Mouse (Mus musculus) cerebellum, postnatal 14 days (tissue): ENCODE data around the gene Tcf25.
A peak's percentile ranks its signal among the peaks of the same experiment; 100 is the strongest.

Experiments used
- DNase-seq, 2 experiments: peaks; one replicate each; pipeline ENCODE4 v3.0.0; 2021; ENCODE audit warnings: mixed read lengths in 2 of 2

Tcf25 gene

DNA sequence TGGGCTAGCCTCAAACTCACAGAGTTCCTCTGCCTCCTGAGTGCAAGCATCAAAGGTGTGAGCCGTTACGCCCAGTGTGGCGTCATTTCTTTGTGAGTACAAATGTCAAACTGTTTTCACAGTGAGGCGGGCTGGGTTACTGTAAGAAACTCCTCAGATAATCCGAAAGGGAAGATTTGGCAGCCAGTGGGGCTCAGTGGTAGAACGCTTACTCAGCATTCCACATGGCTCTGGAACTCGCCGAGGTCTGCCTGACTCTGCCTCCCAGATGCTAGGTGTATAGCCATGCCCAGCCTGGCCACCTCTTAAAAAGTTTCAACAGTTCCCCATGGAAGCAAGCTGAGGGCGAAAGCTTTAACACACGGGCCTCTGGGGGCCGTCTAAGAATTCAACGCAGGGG, 21.4 kb upstream of the Tcf25 start:
- DNase-seq = no peak

- peak; percentile 35 to 69 for DNase-seq
Measured at GRCm38 (mm10) chr8:123352786-123353185, 20.8 kb upstream of the Tcf25 start.

DNA sequence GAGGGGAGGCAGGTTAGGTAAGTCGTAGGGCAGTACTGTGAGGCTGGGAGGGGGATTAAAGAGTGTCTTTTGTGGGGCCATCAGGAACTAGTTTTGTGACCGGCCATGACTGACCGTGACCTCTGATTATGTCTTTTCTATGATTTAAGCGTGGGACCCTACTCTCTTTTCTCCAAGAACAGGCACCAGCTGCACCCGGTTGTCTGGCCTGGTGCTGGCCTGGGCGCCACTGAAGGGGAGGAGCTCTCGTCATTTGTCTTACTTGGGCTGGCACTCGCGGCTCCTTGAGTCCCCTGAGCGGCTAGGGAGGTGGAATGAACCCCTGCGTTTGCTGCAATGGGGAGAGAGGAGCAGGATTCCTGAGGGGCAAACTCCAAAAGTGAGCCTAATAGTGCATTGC, 20.3 kb upstream of the Tcf25 start:
- DNase-seq = no peak

- DNase-seq = peak; percentile 91
Measured at GRCm38 (mm10) chr8:123361082-123361739, 12.3 kb upstream of the Tcf25 start.

GRCm38 (mm10) chr8:123374239-123374578, 656 bp downstream of the Tcf25 start:
- peak; percentile 97 to 99 for DNase-seq

DNA sequence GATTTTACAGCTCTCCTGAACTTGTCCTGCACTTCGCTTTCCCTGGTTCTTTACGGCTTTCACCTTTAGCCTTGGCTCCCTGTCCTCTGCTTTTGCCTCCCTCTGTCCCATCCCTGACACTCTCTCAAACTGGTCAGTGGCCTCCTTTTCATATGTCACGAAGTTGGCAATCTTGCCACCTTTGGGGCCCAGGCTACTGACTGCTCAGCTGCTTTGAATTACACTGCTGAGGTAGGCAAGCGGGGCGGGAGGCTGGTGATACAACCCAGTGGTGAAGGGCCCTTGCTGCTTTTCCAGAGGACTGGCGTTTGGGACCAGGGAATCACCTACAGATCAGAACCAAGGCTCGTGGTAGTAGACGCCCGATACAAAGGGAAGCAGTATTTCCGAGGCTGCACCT, 2.1 kb downstream of the Tcf25 start:
- DNase-seq = no peak

- DNase-seq = no peak
Measured at GRCm38 (mm10) chr8:123376106-123376505, 2.6 kb downstream of the Tcf25 start.

DNA sequence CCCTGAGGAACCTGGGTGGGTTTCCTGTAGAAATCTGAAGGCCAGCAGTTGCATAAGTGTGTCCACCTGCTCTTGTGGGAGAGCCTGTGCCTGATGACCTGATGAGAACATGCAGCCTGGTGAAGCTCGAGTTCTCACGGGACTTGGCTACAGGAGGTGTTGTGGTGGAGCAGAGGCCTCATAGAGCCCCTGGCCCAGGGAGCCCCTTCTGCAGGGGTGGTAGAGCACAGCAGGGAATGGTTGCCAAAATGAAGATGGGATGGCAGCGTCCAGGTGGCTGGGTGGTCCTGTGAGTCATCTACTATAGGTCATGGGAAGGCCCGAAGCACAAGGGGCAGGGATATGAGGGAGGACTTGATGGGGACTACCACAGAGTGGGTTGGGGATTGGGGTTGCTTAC, 8.2 kb downstream of the Tcf25 start:
- no peak for DNase-seq

GRCm38 (mm10) chr8:123382516-123382915, 9.0 kb downstream of the Tcf25 start:
- DNase-seq = no peak

DNA sequence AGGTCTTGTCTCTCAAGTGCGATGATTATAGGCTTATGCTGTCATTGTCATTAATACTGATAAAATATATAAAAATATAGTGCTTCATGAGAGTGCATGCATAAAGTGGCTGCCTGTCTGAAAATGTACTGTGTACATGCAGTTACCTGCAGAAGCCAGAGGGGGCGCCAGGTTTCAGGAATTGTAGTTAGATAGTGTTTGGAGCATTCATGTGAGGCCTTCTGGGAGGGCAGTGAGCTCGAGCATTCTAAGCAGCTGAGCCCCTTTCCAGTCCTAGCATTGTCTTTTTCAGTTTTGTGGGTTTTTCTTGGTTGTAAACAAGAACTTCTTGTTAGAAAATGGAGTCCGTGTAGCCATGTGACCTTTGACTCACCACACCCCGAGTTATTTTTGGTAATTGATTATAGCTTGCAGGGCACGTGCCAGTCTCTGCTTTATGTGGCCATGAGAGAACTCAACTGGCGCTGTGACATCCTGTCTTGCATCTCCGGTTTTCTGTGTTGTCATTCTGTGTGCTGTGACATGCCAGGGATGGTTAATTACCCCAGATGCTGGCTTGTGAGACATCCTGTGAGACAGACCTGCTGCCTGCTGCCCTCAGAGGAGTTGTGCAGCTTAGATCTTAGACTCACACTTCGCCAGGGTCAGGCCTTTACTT, 11.5 kb downstream of the Tcf25 start:
- peak; percentile 46 to 71 for DNase-seq

DNA sequence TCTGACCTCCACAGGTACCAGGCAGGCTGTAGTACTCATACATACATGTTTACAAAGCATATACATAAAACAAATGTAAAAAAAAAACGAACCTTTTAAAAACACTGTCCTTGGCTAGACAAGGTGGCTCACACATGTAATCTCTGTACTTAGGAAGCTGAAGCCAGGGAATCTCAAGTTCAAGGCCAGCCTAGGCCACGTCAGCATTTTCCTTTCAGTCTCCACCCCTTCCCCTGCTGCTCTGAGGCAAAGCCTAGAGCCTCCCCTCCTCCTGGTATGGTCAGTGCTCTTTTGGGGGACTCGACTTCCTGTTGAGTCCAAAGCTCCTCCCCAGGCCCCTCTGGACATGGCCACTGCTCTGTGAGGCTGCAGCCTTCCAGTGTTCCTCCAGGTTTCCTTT, 13.5 kb downstream of the Tcf25 start:
- no peak for DNase-seq

GRCm38 (mm10) chr8:123387801-123388200, 14.2 kb downstream of the Tcf25 start:
- DNase-seq = no peak

GRCm38 (mm10) chr8:123389026-123389425, 15.5 kb downstream of the Tcf25 start:
- peak; percentile 58 for DNase-seq

DNA sequence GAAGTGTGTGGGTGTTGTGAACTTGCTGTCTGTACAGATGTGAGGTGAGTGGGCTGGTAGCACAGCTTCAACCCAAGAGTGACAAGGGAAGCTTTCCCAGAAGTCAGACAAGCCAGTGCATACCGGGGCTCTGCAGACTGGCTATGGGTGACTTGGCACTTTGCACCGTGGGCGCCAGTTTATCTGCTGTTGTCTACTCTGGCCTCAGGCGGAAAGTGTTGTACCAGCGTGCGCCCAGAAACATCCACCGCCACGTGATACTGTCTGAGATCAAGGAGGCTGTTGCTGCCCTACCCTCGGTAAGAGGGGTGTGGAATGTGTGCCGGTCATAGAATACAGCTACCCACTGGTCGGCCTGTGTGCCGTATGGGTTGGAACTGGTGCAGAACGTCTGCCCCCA, 24.8 kb downstream of the Tcf25 start:
- no peak for DNase-seq

- no peak for DNase-seq
Measured at GRCm38 (mm10) chr8:123401936-123402335, 28.4 kb downstream of the Tcf25 start.

DNA sequence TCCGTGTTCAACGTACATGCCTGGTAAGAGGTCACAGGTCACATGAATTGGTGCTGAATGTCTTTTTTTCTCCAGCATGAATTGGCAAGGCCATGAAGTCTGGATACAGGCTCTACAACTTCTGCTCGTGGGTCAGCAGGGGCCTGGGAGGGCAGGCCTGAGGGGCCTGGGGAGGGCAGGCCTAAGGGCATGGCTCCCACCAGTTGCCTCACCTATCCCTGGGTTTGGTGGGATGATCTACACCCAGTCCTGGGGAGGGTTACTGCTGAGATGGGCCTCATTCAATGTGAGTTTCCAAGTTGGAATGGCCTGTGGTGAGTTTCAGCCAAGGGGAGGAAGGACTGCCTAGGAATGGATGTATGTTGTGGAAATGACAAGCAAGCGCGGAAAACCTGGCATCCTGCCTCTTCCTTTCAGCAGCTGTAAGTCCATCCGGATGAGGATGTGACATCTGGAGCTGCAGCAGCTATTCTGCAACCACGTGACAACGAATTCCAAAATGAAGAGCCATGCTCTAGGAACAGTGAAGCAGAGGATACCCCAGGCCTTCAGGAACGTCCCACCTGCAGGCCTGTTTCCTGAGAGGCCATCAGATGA, 29.3 kb downstream of the Tcf25 start:
- DNase-seq = no peak

GRCm38 (mm10) chr8:123404521-123404920, 31.0 kb downstream of the Tcf25 start:
- DNase-seq = no peak

DNA sequence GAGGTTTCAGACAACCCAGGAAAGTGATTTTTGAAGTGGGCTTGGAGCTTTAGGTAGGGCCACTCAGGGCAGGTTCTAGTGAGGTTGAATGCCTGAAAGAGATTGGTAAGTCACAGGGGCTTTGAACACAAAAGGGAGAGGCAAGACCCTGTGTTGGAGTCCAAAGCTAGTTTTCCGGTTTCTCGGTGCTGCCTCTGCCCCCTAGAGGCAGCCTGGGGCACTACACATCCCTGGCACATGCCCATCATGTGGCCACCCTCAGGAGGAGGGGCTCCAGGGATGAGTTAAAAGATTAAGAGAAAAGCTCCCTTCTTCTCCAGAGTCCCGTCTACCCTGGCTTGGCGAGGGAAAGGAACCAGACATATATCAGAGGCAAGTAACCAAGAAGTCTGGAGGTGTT, 33.2 kb downstream of the Tcf25 start, which contains the start of gene Mc1r:
Mc1r (plus strand) TSS at position 322 of the 400 bp plus-strand sequence.
- peak; percentile 84 to 89 for DNase-seq

DNA sequence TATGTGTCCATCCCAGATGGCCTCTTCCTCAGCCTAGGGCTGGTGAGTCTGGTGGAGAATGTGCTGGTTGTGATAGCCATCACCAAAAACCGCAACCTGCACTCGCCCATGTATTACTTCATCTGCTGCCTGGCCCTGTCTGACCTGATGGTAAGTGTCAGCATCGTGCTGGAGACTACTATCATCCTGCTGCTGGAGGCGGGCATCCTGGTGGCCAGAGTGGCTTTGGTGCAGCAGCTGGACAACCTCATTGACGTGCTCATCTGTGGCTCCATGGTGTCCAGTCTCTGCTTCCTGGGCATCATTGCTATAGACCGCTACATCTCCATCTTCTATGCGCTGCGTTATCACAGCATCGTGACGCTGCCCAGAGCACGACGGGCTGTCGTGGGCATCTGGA, 34.1 kb downstream of the Tcf25 start:
- DNase-seq = no peak

DNA sequence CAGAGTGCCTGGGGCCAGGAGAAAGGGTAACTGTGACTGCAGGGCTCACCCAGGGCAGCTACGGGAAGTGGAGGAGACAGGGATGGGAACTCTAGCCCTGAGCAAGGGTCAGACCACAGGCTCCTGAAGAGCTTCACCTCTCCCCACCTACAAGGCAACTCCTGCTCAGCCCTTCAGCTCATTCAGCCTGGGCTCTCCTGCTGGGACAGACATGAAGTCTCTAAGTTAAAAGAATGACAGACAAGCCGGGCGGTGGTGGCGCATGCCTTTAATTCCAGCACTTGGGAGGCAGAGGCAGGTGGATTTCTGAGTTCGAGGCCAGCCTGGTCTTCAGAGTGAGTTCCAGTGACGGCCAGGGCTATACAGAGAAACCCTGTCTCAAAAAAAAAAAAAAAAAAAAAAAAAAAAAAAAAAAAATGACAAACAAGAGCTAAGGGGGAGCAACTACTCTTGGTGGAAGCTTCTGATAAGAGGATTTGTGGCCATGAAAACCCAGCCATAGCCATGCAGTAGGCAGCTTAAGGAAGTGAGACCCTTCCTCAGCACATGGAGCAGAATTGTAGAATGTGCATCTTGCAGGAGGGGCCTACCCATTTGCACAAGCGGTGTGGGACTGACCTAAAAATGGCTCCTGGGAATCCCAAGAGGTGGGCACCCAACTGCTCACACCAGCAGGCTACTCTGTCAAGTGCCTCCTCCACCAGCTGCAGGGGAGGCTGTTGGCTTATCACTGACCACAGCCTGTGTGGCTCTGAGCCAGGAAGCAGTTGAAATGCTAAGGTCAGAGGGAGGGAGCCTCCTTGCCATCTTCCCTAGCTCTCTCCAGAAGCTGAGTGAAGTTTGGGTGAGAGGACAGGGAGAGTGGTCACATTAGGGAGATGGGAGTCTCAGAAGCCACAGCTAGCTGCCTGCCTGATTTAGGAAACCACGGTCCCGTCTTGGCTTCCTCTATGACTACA, 35.3 kb downstream of the Tcf25 start:
- peak in 1 of 2 experiments; percentile 44 for DNase-seq

GRCm38 (mm10) chr8:123410049-123410587, 36.6 kb downstream of the Tcf25 start:
- DNase-seq = peak; percentile 69 to 80

DNA sequence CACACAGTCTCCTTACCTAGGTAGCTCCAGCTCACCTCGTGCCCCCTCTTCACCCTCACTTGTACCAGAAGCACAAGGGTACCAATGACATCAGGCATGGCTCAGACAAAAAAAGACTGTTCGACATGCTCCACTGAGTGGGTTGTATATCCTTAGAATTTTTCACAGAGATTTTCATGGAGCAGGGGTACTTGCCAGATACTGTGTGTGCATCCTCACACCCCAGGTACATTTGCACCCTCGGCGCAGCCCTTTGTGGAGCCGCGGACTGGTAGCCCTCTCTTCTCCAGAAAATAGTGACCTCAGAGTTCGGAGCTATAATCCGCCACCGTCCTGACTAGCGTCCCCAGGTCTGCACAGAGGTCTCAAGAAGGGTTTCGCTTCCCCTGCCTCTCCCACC, 37.2 kb downstream of the Tcf25 start:
- DNase-seq = no peak

GRCm38 (mm10) chr8:123411246-123411645, 37.7 kb downstream of the Tcf25 start, which contains the start of gene Tubb3:
Gene Tubb3 (plus strand): TSS chr8:123411424.
- peak; percentile 93 to 96 for DNase-seq
